Mouse (Mus musculus): ENCODE results near the gene Polr3gl.

DNA sequence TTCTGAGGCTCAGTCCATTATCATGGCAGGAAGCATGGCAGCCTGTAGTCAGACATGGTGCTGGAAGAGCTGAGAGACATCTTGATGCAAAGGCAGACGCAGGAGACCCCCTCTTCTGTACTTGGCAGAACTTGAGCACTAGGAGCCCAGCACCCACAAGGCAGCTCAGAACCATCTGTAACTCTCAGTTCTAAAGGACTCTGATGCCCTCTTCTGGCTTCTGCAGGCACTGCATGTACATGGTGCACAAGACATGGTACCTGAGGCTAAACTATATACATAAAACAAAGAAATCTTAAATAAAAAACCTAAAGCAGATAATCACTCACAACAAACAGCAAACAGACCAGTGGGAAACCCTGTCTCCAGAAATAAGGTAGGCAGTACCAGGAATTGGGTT, 45.2 kb upstream of the Polr3gl start:
- TF ChIP-seq GATA1 (IDR thresholded peaks at IDR 0.05; ENCODE audit: borderline replicate concordance, low read length) = no peak
- no peak for TF ChIP-seq FLI1 (IDR thresholded peaks at IDR 0.05; ENCODE audit: low read length)

Measured in megakaryocyte, embryonic 14.5 days (primary cell).